Mouse (Mus musculus) adrenal gland, postnatal 25 days (tissue): ENCODE measurements around the gene Snrk. TPM values are rescaled to one million over a fixed set of nuclear protein-coding genes. Genes with fewer than 3 reads are reported as not detected.
"Not testable (repeated sequence)": the region's sequence is repeated elsewhere in the genome, so short reads cannot be mapped to it uniquely, and the experiment has no call there.

ENCODE experiments used
- DNase-seq: peaks from one replicate; pipeline ENCODE4 v3.0.0; 2021; ENCODE audit warnings: mixed read lengths
- total RNA-seq: library from RNA; stranded (reverse); gene quantifications from 2 replicates; pipeline ENCODE4 v1.2.3, GENCODE M21; 2021

Snrk gene
- total RNA-seq, 1 experiment from 2014 or later = 190 TPM

DNA sequence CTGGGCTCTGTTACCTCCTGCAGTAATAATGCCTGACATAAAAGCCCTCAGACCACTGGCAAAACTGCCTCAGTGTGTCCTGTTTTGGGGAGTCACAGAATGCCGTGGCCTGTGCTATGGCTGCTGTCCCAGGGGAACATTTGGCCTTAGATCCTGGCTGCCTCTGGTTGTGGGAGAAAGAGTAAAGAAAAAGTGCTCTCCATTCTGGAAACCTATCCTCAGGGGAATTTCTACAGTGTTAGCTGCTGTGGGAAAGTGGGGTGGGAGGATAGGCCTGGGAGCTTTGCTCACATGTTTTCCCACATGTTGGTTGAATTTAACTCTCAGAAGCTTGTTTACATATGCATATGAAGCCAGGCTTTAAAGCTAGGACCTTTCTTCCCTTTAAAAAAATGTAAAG, 26.2 kb downstream of the Snrk start:
- no peak for DNase-seq

DNA sequence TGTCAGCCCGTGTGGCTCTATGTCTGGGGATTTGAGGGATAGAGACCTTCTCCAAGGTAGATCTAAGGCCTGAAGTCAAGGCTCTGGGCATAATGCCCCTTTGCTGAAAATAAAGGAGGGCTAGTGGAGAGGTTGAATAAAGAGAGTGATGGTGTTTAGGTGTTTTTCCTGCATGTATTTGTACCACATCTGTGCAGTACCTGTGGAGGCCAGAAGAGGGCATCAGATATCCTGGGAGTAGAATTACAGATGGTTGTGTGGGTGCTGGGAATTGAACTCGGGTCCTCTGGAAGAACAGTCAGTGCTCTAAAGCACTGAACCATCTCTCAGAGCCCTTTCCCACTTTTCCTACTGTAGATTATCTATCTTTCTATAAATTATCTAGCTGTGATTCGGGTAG, 27.7 kb downstream of the Snrk start:
- DNase-seq = no peak

DNA sequence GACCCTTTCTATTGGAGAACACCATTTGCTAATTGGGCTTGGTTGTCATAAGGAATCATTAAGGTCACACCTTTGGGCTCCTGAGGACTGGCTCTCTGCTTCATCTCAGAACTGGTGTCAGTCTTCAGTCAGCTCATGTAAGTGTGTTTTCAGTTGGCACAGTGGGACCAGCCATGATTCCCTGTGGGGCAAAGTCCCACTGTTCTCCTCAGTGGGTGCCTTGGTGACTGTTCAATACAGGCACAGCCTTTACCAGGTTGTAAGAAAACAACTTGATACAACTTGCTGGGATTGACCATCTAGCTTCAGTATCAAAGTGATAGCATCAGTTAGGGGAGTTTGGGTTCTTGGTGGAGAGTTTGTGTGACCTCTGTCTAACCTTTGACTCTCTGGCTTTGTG, 28.6 kb downstream of the Snrk start:
- no peak for DNase-seq

DNA sequence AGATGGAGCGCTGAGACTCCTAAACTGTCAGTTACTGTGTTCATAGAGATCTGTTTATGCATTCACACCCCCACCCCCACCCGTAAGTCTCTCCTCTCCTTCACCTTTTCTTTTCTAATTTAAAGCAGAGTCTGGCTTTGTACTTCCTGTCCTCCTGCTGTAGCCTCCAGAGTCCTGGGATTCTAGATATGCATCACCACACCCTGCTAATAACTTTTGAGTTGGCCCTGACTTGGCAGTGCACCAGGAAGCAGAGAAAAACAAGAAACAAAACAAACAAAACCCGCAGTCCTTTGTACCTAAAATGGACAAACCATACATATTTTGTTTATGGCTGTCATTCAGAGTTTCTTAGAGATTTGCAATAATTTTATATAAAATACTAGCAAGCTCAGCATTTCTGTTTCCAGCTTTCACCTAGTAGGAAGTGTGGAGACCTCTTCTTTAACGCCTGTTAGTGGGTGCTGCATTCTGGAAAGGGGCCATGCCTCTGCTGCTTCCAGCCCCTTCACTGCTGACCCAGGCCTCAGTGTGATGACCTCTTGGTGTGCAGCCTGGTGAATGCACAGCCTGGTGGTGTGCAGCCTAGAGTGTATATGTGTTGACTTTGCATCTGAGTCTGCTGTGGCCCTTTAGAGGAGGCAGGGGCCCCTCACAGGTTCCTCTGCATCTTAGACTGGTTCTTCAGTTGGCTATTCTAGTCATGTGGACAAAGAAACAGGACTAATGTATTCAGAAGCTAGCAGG, 29.2 kb downstream of the Snrk start:
- no peak for DNase-seq

DNA sequence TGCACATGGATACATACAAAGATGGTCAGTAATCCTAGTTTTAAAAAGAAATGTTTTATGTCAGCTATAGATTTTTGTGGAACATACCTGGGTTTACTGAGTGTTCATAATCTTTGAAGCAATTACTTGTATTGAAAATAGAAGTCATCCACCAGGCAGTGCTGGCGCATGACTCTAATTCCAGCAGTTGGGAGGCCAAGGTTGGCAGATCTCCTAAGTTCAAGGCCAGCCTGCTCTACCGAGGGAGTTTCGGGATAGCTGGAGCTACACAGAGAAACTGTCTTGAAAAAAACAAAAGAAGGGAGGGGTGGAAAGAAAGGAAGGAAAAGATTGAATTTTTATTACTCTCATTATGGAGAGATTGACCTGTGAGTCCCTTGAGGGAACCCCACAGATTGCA, 31.3 kb downstream of the Snrk start:
- DNase-seq = no peak

DNA sequence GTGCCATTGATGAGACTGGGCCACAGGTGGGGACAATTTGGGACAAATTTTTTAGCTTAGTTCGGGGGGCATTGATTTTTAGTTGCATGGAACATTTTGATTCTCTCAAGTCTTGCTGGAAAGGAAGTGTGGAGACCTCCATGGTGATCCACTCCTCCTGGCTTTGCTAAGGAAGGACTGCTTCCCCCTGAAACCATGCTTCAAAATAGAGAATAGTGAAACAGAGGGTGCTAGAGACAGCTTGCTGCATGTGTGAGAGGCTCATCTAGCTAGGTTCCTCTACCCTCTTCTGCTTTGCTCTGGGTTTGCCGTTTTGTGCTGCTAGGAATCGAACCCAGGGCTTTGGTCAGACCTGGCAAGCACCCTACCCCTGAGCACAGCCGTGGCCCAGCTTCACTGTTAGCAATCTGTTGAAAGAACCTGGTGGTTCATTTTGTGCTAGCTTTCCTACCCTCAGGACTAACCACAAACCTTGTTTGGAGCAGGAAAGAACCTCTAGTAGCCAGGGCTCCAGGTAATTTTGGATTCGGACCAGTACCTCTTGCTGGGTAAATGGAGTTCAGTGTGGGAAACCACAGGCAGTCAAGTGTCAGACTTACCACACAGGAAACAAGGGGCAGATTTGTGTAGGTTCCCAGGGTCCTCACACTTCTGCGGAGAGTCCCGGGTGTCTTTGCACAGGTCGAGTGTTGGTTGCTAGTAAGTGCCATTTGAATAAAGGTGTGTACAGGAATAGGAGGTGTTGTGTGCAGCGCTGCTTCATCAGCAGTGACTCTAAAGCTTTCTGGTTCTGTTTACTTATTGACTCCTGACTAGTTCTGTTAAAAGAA, 33.1 kb downstream of the Snrk start:
- no peak for DNase-seq

GRCm38 (mm10) chr9:122152063-122152462, 35.0 kb downstream of the Snrk start:
- no peak for DNase-seq

DNA sequence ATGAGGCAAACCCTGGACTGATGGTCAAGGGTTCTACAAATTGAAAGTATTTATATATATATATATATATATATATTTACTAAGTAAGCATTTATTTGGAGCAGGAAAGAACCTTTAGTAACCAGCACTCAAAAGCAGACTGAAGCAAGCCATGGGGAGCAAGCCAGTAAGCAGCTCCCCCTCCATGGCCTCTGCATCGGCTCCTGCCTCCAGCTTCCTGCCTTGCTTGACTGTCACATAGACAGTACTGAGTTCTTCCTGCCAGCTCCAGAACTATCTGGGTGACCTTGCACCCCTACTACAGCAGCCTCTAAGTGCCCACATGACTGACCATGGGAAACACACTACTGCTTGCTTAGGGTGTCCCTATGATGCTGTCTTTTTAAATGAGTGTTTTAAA, 35.4 kb downstream of the Snrk start:
- no peak for DNase-seq

DNA sequence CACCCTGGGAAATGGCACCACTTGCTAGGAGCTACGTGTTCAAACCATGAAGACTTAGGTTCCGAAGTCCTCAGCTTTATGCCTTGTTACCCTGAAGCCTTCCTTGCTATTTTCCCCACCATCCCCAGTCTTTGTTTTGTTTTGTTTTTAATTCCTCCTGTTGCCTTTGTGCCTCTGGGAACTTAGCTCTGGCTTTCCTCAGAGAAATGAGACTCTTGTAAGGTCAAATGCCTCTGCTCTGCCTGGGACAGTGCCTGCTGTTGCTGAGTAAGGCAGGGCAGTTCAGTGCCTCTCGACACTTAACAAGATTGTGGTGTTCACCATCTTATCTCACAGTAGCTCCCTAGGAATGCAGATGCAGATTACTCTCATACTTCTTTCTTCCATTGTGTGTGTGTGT, 36.4 kb downstream of the Snrk start:
- DNase-seq = no peak

- DNase-seq = no peak
Observed at GRCm38 (mm10) chr9:122155193-122155592, 38.1 kb downstream of the Snrk start.

GRCm38 (mm10) chr9:122156389-122157078, 39.5 kb downstream of the Snrk start:
- no peak for DNase-seq

DNA sequence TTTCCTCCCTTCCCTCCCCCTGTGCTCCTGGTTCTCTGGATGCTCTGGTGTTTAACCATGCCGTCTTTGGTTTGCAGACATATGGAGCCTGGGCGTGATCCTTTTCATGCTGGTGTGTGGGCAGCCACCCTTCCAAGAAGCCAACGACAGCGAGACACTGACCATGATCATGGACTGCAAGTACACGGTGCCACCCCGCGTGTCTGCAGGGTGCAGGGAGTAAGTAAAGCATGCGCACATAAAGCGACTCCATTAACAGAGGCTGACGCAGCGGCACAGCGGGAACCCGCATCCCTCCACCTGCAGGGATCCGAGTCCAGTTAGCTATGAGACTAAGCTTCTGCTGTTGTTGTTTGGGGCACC, 40.0 kb downstream of the Snrk start:
- DNase-seq = no peak

GRCm38 (mm10) chr9:122164535-122164934, 47.5 kb downstream of the Snrk start:
- no peak for DNase-seq

DNA sequence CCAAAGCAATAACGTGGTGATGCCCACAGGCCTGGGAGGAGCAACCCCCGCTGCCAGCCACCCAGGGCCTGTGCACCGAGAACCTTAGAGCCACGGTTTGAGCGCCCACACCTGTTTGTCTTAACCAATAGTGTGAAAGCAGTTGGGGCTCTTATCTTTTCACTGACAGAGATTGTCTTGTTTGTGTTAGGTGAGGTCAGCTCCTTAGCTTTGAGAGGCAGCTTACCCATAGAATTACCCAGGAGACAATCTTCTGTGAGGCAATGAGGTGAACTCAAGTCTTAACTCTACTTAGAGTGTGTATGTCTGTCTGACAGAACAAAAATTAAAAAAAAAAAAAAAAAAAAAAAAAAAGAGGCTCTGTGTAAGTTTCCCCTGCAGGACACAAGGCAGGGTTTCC, 50.7 kb downstream of the Snrk start:
- not testable (repeated sequence) for DNase-seq

GRCm38 (mm10) chr9:122169901-122170300, 52.8 kb downstream of the Snrk start:
- DNase-seq = no peak

DNA sequence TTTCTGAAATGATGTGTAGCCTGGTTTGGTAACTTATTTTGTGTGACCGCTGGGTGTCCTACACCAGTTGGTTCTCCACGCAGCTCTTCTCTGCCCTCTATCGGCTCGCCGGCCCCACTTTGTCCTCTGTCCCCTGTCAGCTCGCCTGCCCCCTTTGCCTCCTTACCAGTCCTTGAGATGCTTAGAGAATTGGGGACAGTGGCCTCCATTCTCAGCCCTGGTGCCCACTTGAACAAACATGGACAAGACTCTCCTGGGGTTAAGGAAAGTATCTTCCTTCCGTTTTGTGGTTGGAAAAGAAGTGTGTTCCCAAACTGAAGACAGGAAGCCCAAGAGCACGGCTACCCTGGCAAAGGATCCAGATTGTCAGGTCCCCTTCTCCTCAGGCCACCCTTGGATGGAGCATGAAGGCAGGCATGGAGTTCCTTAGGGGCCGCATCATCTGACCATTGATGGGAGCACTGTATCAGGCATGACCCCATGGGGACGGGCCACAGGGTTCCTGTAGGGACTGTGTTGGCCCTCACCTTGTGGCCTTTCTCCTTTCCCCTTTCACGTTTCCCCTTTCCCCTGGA, 55.6 kb downstream of the Snrk start:
- no peak for DNase-seq

- no peak for DNase-seq
Observed at GRCm38 (mm10) chr9:122173405-122174233, 56.6 kb downstream of the Snrk start.

DNA sequence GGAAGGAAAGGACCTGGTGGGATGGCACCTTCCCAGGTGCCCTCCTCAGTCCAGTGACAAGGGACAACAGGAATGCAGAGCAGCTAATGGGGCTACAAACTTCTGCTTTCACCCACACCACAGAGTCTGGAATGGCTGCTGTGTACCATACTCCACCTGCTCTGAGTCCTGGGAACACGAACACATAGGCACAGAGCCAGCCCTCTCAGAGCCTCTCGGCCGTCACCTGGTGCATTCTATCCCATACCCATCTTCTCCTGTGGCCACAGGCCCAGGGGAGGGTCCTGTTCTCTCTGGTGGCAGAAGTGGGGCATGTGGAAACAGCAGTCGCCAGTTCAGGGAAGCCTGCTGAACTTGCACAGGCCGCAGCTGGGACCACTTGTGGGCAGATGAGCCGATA, 57.7 kb downstream of the Snrk start:
- no peak for DNase-seq

DNA sequence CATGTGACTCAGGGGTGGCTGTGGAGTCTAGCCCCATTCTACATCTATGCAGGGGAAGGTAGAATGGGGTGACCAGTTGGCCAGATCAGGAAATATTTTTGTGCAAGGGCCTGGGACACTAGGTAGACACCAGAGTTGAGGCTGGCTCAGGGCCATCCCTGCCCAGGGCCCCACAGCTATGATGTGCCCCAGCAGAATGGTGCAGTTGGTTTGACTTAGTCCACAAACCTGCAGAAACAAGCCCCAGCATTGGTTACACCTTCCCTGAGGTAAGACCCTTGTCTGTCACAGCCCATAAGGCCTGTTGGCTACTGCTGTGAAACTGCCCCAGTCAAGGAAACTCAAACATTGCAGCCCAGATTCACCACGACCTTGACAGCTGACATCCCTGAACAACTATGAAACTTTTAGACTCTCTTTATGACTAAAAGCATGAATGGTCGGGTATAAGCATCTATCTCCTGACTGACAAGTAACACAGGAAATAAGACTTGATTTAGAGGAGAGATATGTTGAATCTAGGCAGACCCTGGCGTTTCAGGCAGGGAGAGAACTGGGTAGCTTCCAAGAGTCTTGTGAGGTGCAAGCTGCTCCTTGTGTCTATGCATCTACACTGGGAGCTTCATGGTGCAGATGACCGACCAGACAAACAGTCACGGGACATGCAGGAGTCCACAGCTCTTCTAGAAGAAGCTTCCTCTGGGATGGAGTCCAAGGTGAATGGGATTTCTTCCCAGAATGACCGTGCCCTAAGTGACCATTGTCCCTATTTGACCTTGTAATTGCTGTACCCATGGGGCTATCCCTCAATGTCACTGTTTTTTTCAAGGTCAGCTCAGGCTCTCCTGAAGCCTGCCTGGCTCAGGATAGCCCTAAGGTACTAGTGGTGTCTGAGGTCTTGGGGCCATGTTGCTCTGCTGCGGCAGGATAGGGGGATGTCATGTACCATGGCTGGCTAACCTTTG, 60.5 kb downstream of the Snrk start:
- DNase-seq = no peak

GRCm38 (mm10) chr9:122178427-122178826, 61.4 kb downstream of the Snrk start:
- no peak for DNase-seq

DNA sequence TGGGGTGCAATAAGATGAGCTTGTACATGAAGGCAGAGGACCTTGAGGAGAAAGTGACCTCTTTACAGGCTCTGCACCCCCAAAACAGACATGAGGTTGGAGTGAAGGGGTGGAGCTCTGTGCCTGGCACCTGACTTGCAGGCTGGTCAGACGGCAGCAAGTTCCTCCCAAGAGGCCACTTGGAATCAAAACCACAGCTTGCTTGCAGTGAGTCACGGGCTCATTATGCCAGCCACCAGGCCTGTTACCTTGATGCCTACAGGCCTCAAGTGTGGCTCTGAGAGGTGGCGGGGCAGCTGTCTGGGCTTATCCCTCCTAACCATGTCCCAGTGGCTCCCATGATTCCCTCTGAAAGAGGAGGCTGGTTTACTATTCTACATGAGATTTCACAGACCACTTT, 63.0 kb downstream of the Snrk start:
- no peak for DNase-seq
